Mouse (Mus musculus): ENCODE measurements around the gene Alkbh6.
A peak's percentile ranks its signal among the peaks of the same experiment; 100 is the strongest.

The Alkbh6 gene

DNA sequence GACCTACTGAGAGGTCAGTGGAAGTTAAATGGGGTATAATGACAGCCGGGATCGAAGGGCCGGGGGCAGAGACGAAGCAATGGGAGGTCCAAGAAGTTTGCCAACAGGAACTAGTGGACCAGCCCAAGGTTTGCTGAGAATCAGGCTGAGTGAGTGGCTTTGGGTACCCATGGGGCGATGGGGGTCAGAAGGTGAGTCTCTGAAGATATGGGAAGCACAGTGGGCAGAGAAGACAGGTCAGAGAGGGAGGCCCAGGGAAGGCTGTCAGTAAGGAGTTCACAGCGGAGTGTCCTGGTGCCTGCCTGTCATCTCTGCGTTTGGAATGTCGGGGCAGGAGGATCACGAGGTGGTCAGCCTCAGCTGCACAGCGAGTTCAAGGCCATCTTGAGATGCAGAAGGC lies 19.9 kb downstream of the Alkbh6 start:
- DNase-seq (ENCODE audit: low read depth): no peak

DNA sequence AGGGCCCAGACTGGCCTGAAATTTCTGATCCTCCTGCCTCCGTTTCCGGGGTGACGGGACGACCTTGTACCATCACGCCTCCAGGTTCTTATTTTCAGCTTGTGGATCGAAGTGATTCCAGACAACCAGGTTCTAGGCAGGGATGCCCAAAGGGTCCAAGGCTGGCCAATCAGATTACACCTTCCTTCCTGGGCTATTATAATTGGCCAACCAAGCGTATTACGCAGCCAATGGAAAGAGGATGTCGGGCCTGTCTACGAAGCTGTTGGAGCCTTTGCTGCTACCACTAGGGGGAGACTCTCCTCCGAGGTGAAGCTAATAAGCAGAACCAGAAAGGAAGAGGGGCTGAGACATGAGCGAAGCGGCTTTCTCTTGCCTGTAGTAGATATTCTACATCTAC lies 23.4 kb downstream of the Alkbh6 start:
- peak; percentile 74 for DNase-seq (ENCODE audit: low read depth)

- no peak for DNase-seq (ENCODE audit: low read depth)
Measured at GRCm38 (mm10) chr7:30332622-30333259, 24.2 kb downstream of the Alkbh6 start.

DNA sequence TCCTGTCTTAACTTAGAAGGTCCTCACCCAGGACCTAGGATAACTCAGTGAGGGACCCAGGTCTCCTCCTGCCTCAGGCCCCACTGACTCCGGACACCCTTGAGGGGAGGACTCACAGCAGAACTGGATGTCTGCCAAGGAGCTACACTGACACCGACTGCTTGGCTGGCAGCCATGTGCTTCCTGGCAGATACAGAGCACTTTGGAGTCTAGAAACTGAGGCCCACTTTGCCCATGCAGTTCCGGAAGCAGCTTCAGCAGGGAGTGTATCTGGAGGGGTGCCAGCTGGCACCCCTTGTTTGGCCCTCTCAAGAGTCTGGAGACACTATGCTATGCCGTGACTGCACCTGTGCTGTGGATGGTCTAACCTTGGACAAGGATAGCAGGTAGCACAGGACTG lies 24.9 kb downstream of the Alkbh6 start:
- DNase-seq (ENCODE audit: low read depth): peak; percentile 70

GRCm38 (mm10) chr7:30334563-30334962 lies 26.0 kb downstream of the Alkbh6 start:
- DNase-seq (ENCODE audit: low read depth): no peak

GRCm38 (mm10) chr7:30335688-30336087 lies 27.2 kb downstream of the Alkbh6 start:
- DNase-seq (ENCODE audit: low read depth): no peak

DNA sequence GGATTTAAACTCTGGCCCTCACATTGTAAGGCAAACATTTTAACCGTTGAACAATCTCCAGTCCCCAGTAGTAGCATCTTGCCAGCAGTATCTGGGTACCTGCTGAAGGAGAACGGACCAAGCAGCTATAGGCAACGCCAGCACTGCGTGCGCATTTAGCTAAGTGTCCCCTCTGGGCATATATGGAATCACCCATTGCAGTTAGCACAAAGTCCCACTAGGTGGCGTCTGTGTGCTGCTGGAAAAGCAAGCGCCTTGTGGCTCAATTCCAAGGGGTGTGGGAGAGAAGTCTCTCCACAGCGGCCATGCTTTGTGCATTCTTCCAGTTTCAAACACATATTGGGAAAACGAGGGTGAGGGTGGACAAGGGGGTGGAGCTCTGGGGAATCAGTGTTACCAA lies 27.9 kb downstream of the Alkbh6 start:
- peak; percentile 96 for DNase-seq (ENCODE audit: low read depth)

GRCm38 (mm10) chr7:30339432-30340109 lies 31.1 kb downstream of the Alkbh6 start:
- no peak for DNase-seq (ENCODE audit: low read depth)

- peak; percentile 76 for DNase-seq (ENCODE audit: low read depth)
Measured at GRCm38 (mm10) chr7:30346635-30347379, 38.3 kb downstream of the Alkbh6 start.

DNA sequence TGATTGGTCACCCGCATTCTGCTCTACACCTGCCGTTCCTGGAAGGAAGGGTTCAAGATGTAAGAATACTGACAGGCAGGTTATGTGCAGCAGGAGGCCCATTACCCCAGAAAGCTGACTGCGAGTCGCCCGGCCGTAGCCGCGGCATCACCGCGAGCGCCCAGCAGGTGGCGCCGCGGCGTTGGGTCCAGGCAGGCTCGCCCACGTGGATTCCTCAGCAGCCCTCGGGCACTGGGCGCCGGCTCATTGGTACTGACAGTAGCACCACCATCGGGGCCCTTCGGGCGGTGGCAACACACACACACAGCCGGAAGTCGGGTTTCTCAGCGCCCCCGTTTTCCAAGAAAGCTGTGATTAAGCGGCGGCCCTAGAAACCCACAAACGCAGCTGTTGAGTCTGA lies 39.3 kb downstream of the Alkbh6 start:
- DNase-seq (ENCODE audit: low read depth): peak; percentile 88

GRCm38 (mm10) chr7:30353279-30353822 lies 44.8 kb downstream of the Alkbh6 start:
- peak; percentile 92 for DNase-seq (ENCODE audit: low read depth)

- DNase-seq (ENCODE audit: low read depth): peak; percentile 59
Measured at GRCm38 (mm10) chr7:30354059-30354458, 45.5 kb downstream of the Alkbh6 start.

- DNase-seq (ENCODE audit: low read depth): no peak
Measured at GRCm38 (mm10) chr7:30358378-30359186, 50.1 kb downstream of the Alkbh6 start.

GRCm38 (mm10) chr7:30359276-30359865 lies 50.9 kb downstream of the Alkbh6 start:
- no peak for DNase-seq (ENCODE audit: low read depth)

GRCm38 (mm10) chr7:30360028-30360427 lies 51.5 kb downstream of the Alkbh6 start:
- no peak for DNase-seq (ENCODE audit: low read depth)

DNA sequence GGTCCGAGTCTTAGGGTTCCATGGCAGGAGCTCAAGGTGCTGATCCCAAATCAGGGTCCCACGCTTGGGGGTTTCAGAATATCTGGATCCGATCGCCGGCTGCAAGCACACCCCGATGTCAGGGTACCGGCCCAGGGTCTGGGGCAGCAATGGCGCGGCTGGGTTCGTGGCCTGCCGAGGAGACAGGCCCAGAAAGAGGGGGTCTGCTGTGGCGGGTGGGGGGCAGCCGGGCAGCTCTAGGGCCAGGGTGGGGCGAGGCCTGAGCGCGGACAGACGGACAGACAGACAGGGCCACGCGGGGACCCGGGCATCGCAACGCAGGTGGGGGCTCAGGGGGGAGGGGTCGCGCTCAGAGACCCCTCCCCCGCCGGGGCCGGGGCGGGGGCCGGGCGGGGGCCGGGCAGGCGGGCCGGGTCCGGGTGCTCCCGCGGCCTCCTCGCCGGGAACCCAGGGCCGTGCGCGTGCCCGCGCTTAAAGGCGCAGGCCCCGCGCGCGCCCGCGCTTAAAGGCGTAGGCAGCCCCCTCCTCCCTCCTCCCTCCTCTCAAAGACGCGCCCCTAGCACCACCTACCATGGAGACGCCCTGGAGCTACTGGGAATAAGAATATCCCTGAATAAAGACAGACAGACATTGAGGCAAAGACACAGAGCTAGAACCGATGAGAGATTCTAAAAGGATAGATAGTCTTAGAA lies 54.3 kb downstream of the Alkbh6 start, which contains the start of gene Lrfn3:
Gene Lrfn3, minus strand, starts transcription at position 121 of the 692 bp plus-strand sequence.
- peak; percentile 89 for DNase-seq (ENCODE audit: low read depth)

DNA sequence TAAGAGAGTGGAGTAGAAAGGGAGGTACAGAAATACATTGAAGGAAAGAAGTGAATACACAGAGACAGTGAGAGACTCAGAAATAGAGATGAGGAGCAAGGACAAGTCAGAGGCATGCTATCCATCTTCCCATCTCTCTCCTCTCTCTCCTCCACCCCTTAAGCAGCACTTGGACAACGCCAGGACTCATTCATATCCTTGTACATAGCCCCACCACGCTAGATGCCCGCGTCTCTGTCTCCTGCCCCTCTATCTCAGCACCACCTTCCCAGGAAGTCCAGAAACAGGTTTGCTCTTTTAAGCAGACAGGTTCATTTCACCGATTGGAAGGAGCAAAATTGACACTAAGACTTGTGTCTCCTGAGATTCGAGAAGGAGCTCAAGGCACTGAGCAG lies 54.8 kb downstream of the Alkbh6 start:
- no peak for DNase-seq (ENCODE audit: low read depth)
